Mouse (Mus musculus) olfactory bulb, adult 2 months (tissue): ENCODE results near the gene Tle6. TPM values are rescaled to one million over a fixed set of nuclear protein-coding genes. Genes with fewer than 3 reads are reported as not detected.

Experiments used
- H3K27ac ChIP-seq: fragments of 200-500 bp; 2 replicates; pipeline ENCODE4 v1.5.1; 2012; ENCODE audit warnings: low read depth, low read length; ENCODE audit not compliant: insufficient read depth
- H3K4me1 ChIP-seq: fragments of 200-500 bp; 2 replicates; pipeline ENCODE4 v1.6.1; 2012; ENCODE audit warnings: low read length; ENCODE audit not compliant: control insufficient read depth, insufficient read depth
- H3K4me3 ChIP-seq: fragments of 200-500 bp; 2 replicates; pipeline ENCODE4 v1.5.1; 2012; ENCODE audit warnings: mild to moderate bottlenecking, low read depth, low read length, moderate library complexity; ENCODE audit not compliant: insufficient read depth
- CTCF ChIP-seq: fragments of 200-500 bp; IDR thresholded peaks from 2 replicates; pipeline ENCODE4 v1.5.1; 2012; ENCODE audit warnings: low read depth, mild to moderate bottlenecking, low read length, moderate library complexity; ENCODE audit not compliant: insufficient read depth
- POLR2A ChIP-seq: fragments of 200-500 bp; IDR thresholded peaks from 2 replicates; pipeline ENCODE4 v1.6.1; 2012; ENCODE audit warnings: mild to moderate bottlenecking, low read depth, low read length, moderate library complexity; ENCODE audit not compliant: insufficient read depth
- WGBS: fragments of 180-500 bp; shearing (Covaris S2); methylation state at CpG from one replicate; pipeline ENCODE4 v1.1.7; 2018; 5-methylcytosine and 5-hydroxymethylcytosine counted together
- polyA plus RNA-seq: library from polyadenylated mRNA; stranded (reverse); fragments of >200 nt; gene quantifications from 2 replicates; pipeline ENCODE4 v1.2.4, GENCODE M21; 2012; ENCODE audit warnings: low replicate concordance; ENCODE audit not compliant: missing spikeins, insufficient read depth, insufficient read length

The Tle6 gene
- polyA plus RNA-seq, 1 experiment = not detected

GRCm38 (mm10) chr10:81562411-81562810 is 38.5 kb downstream of the Tle6 start:
- 80% methylated on average over 6 of the region's 6 CpGs for WGBS
- peaks cover 39% of the 10 kb centered on the region for H3K4me1 ChIP-seq
- no peak for TF ChIP-seq CTCF
- TF ChIP-seq POLR2A = no peak
- H3K4me3 ChIP-seq = no peak overlapping the region
- H3K27ac ChIP-seq = no peak overlapping the region

- Histone ChIP-seq H3K4me1 (peaks cover 39% of the 10 kb centered on the region), H3K4me3 (peak overlapping the region; percentile 99), H3K27ac (no peak overlapping the region)
- no peak for TF ChIP-seq CTCF
- no peak for TF ChIP-seq POLR2A
- WGBS = 38% methylated on average over 16 of the region's 16 CpGs
Measured at GRCm38 (mm10) chr10:81560719-81561459, 40.0 kb downstream of the Tle6 start.

GRCm38 (mm10) chr10:81559627-81560539 is 41.0 kb downstream of the Tle6 start:
- 2% methylated on average over 36 of the region's 36 CpGs for WGBS
- peak; percentile 53 for TF ChIP-seq POLR2A
- TF ChIP-seq CTCF = no peak
- peaks cover 32% of the 10 kb centered on the region for H3K4me1 ChIP-seq
- H3K27ac ChIP-seq = peak overlapping the region; percentile 98
- H3K4me3 ChIP-seq = peak overlapping the region; percentile 99

- peak within 1 kb of the TSS; percentile 99 for H3K4me3 ChIP-seq
- H3K27ac ChIP-seq = peak within 1 kb of the TSS; percentile 98
- WGBS = under 1% methylated on average over 47 of the region's 53 CpGs
- TF ChIP-seq POLR2A (0 out of 2 replicates have a peak, but pooled peaks have one; percentile 24), CTCF (no peak)
- H3K4me1 ChIP-seq = peaks cover 26% of the 10 kb centered on the region
Measured at GRCm38 (mm10) chr10:81559163-81559626, 41.7 kb downstream of the Tle6 start, which contains the start of gene Aes. Gene Aes (plus strand): TSS chr10:81559488.

GRCm38 (mm10) chr10:81557491-81557890 is 43.4 kb downstream of the Tle6 start:
- TF ChIP-seq POLR2A = no peak
- TF ChIP-seq CTCF = no peak
- 59% methylated on average over 1 of the region's 1 CpGs for WGBS
- no peak overlapping the region for H3K27ac ChIP-seq
- no peak overlapping the region for H3K4me3 ChIP-seq
- peaks cover 11% of the 10 kb centered on the region for H3K4me1 ChIP-seq

- Histone ChIP-seq H3K27ac (no peak overlapping the region), H3K4me1 (peaks cover 13% of the 10 kb centered on the region), H3K4me3 (no peak overlapping the region)
- 77% methylated on average over 3 of the region's 3 CpGs for WGBS
- TF ChIP-seq CTCF (0 out of 2 replicates have a peak, but pooled peaks have one; percentile 38), POLR2A (no peak)
Measured at GRCm38 (mm10) chr10:81556282-81556681, 44.6 kb downstream of the Tle6 start.

- WGBS = 88% methylated on average over 6 of the region's 6 CpGs
- peaks cover 7% of the 10 kb centered on the region; the same call in 1 of the 2 replicates for H3K4me1 ChIP-seq
- no peak overlapping the region for H3K27ac ChIP-seq
- H3K4me3 ChIP-seq = no peak overlapping the region
- TF ChIP-seq CTCF = no peak
- no peak for TF ChIP-seq POLR2A
Measured at GRCm38 (mm10) chr10:81553807-81554755, 46.8 kb downstream of the Tle6 start.

GRCm38 (mm10) chr10:81553232-81553631 is 47.6 kb downstream of the Tle6 start:
- no peak overlapping the region for H3K27ac ChIP-seq
- WGBS = 84% methylated on average over 5 of the region's 5 CpGs
- H3K4me1 ChIP-seq = peaks cover 7% of the 10 kb centered on the region; the same call in 1 of the 2 replicates
- no peak overlapping the region for H3K4me3 ChIP-seq
- TF ChIP-seq POLR2A (no peak), CTCF (peak; percentile 36; the same call in 1 of the 2 replicates)
